Mouse (Mus musculus) megakaryocyte, embryonic 14.5 days (primary cell): ENCODE results near the gene Lig4. TPM values are rescaled to one million over a fixed set of nuclear protein-coding genes. Genes with fewer than 3 reads are reported as not detected.

Experiments used
- H3K27me3 ChIP-seq: replicated peaks from 2 replicates; pipeline ENCODE3; 2012; ENCODE audit warnings: inconsistent platforms
- H3K36me3 ChIP-seq: replicated peaks from 2 replicates; pipeline ENCODE3; 2012; ENCODE audit warnings: low read length, inconsistent platforms, mixed read lengths
- H3K4me1 ChIP-seq: 2 replicates; pipeline ENCODE4 v1.6.1; 2012; ENCODE audit warnings: inconsistent platforms
- H3K4me3 ChIP-seq: replicated peaks from 2 replicates; pipeline ENCODE3; 2012; ENCODE audit warnings: moderate library complexity, mild to moderate bottlenecking, inconsistent platforms
- H3K9me3 ChIP-seq: 2 replicates; pipeline ENCODE4 v1.6.1; 2012; ENCODE audit warnings: inconsistent platforms
- FLI1 ChIP-seq: IDR thresholded peaks from 2 replicates; pipeline ENCODE4 v1.6.1; 2012; ENCODE audit warnings: low read length, inconsistent platforms, mixed read lengths
- GATA1 ChIP-seq: IDR thresholded peaks from 3 replicates; pipeline ENCODE4 v1.6.1; 2012; ENCODE audit warnings: mixed read lengths, low read length, inconsistent platforms, borderline replicate concordance
- polyA plus RNA-seq: library from polyadenylated mRNA; stranded (reverse); fragments of >175 nt; gene quantifications from 2 replicates; pipeline ENCODE4 v1.2.3, GENCODE M21; 2012; ENCODE audit warnings: low replicate concordance; ENCODE audit not compliant: insufficient read depth

Lig4 gene
- polyA plus RNA-seq, 1 experiment, result 0.22 TPM

GRCm38 (mm10) chr8:9934891-9935565, 42.5 kb downstream of the Lig4 start:
- 0 out of 2 replicates have a peak, but pooled peaks cover 5% of the 10 kb centered on the region for H3K9me3 ChIP-seq
- H3K36me3 ChIP-seq, result no peaks in the 10 kb centered on the region
- no peaks in the 10 kb centered on the region for H3K4me1 ChIP-seq
- no peaks in the 10 kb centered on the region for H3K27me3 ChIP-seq
- TF ChIP-seq FLI1 (no peak), GATA1 (no peak)
- H3K4me3 ChIP-seq, result no peak overlapping the region

GRCm38 (mm10) chr8:9932711-9933110, 44.8 kb downstream of the Lig4 start:
- no peak overlapping the region for H3K4me3 ChIP-seq
- no peaks in the 10 kb centered on the region for H3K36me3 ChIP-seq
- H3K4me1 ChIP-seq, result no peaks in the 10 kb centered on the region
- no peaks in the 10 kb centered on the region for H3K9me3 ChIP-seq
- no peaks in the 10 kb centered on the region for H3K27me3 ChIP-seq
- TF ChIP-seq FLI1 (no peak), GATA1 (no peak)

- Histone ChIP-seq H3K4me1 (no peaks in the 10 kb centered on the region), H3K36me3 (no peaks in the 10 kb centered on the region), H3K27me3 (no peaks in the 10 kb centered on the region), H3K4me3 (no peak overlapping the region), H3K9me3 (no peaks in the 10 kb centered on the region)
- TF ChIP-seq FLI1 (no peak), GATA1 (no peak)
These were observed 47.6 kb downstream of the Lig4 start for GRCm38 (mm10) chr8:9929746-9930445.

Other genes starting within 250 kb of the Lig4 start
- 0.10 TPM in 1 of 2 replicates, not detected in the other for gene Fam155a, start 206.5 kb downstream of the Lig4 start, polyA plus RNA-seq
- not detected in 2 replicates for gene Gm10217, start 113.4 kb downstream of the Lig4 start, polyA plus RNA-seq
- gene Abhd13, start within 50 bp of the Lig4 start, polyA plus RNA-seq, result 0.43 TPM in 1 of 2 replicates, not detected in the other
- 0.35 TPM in 1 of 2 replicates, not detected in the other for gene Tnfsf13b, start 28.8 kb upstream of the Lig4 start, polyA plus RNA-seq
- not detected in 2 replicates for gene Myo16, start 176.2 kb upstream of the Lig4 start, polyA plus RNA-seq